ENCODE assay signal across 33 mouse cellular contexts in the genomic region with DNA sequence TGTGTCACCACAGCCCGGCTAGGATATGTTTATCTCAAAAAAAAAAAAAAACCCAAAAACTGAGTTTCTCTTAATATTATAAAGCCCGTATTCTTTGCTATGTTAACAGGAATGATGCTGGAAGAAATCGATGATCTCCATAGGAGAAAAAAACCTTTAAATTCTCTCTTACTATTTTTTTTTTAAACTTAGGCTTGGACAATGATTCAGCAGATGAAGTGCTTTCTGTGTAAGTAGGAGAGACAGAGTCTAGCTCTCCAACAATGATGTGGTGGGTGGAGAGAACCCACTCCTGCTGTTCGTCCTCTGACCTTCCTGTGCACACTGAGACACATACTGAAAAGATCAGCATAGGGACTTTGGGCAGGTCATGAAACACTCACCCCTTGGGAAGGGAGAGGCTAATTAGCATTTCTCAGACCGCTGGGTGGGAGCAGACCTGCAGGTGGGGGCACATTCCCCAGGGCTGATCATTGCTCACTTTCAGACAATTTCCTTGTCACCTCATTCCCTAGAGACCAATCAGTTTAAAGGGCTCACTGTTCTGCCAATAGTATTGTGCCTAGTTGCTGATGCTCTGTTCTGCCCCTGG. TPM values are rescaled to one million over a fixed set of nuclear protein-coding genes. Genes with fewer than 3 reads are reported as not detected.
A peak's percentile ranks its signal among the peaks of the same experiment; 100 is the strongest.
DNase-seq lines count a peak whose midpoint lies in the region; ATAC-seq and TF ChIP-seq lines count a peak whose summit lies in the region.
"Had no signal": no experiment of that assay in that cellular context is flagged by ENCODE, and none has a peak within 500 bp of the region (broad histone marks: within the 10 kb centered on the region; RNA-seq: fewer than 3 reads in every experiment).

No protein-coding gene starts in this region.

- ATAC-seq in forebrain, embryonic 12.5 days (ENCODE audit: low FRiP score): no peak
- ATAC-seq: activated CD4-positive, CD25-positive, alpha-beta regulatory T cell, adult 4 months; forebrain, embryonic 13.5 days; forebrain, embryonic 16.5 days; hindbrain, postnatal 0 days; inflammation-experienced regulatory T-cells, adult 6 months; intestine, embryonic 16.5 days; Patski had no signal

- no peak for TF ChIP-seq POLR2A in CH12.LX (IDR thresholded peaks at IDR 0.05; ENCODE audit: low read depth, low read length)
- TF ChIP-seq POLR2A in ES-Bruce4 (IDR thresholded peaks at IDR 0.05; ENCODE audit: insufficient read depth, low read length): no peak

- in situ Hi-C loops in CH12.LX (cut with MboI; ENCODE audit: low pct_ligation_motif_present, low pct_unique_long_range_greater_than_20kb, low sequenced_read_pairs): no loop called here

- 70% methylated on average over 5 of the region's 5 CpGs for WGBS in forebrain, embryonic 12.5 days
- WGBS in limb, embryonic 10.5 days: 76% methylated on average over 5 of the region's 5 CpGs

- no peak for TF ChIP-seq EP300 in CH12.LX (IDR thresholded peaks at IDR 0.05; ENCODE audit: low read length)
- peak; percentile 86 for TF ChIP-seq EP300 in ES-Bruce4 (IDR thresholded peaks at IDR 0.05; ENCODE audit: insufficient read depth, low read depth, low read length)

- H3K36me3 ChIP-seq in CH12.LX (replicated peaks in 1 of 2; ENCODE audit: control insufficient read depth in 1 of 2, insufficient read depth in 1 of 2, low read length in 1 of 2) (no peaks in the 10 kb centered on the region), ES-Bruce4 (ENCODE audit: control insufficient read depth, insufficient read depth, low read length, poor library complexity, severe bottlenecking) (no peaks in the 10 kb centered on the region)
- H3K36me3 ChIP-seq in forebrain, embryonic 12.5 days (replicated peaks): no peaks in the 10 kb centered on the region
- H3K36me3 ChIP-seq in limb, embryonic 10.5 days: no peaks in the 10 kb centered on the region
- H3K36me3 ChIP-seq: embryonic facial prominence, embryonic 10.5 days; embryonic facial prominence, embryonic 13.5 days; heart, embryonic 10.5 days; heart, embryonic 13.5 days had no signal

- no peaks in the 10 kb centered on the region for H3K9me3 ChIP-seq in CH12.LX (replicated peaks; ENCODE audit: low read length)
- peaks cover 5% of the 10 kb centered on the region for H3K9me3 ChIP-seq in ES-Bruce4 (replicated peaks; ENCODE audit: control insufficient read depth, insufficient read depth, low read length, poor library complexity, severe bottlenecking)
- no peaks in the 10 kb centered on the region for H3K9me3 ChIP-seq in forebrain, embryonic 12.5 days
- no peaks in the 10 kb centered on the region for H3K9me3 ChIP-seq in limb, embryonic 10.5 days (replicated peaks)
- H3K9me3 ChIP-seq: embryonic facial prominence, embryonic 10.5 days; embryonic facial prominence, embryonic 13.5 days; forebrain, embryonic 13.5 days; heart, embryonic 10.5 days; heart, embryonic 13.5 days had no signal

- H3K4me2 ChIP-seq in CH12.LX (ENCODE audit: insufficient read depth, low read depth, poor library complexity, severe bottlenecking): no peak overlapping the region
- no peak overlapping the region for H3K4me2 ChIP-seq in forebrain, embryonic 12.5 days
- H3K4me2 ChIP-seq: embryonic facial prominence, embryonic 13.5 days; forebrain, embryonic 13.5 days; heart, embryonic 13.5 days; hindbrain, embryonic 14.5 days had no signal

- H3K9ac ChIP-seq in CH12.LX (ENCODE audit: insufficient read depth, low read depth) (no peak overlapping the region), ES-Bruce4 (ENCODE audit: low read depth, poor library complexity, severe bottlenecking) (no peak overlapping the region)
- no peak overlapping the region for H3K9ac ChIP-seq in forebrain, embryonic 12.5 days
- H3K9ac ChIP-seq: embryonic facial prominence, embryonic 13.5 days; forebrain, embryonic 13.5 days; heart, embryonic 13.5 days; hindbrain, embryonic 14.5 days had no signal

- H3K27ac ChIP-seq in CH12.LX (ENCODE audit: insufficient read depth, low read depth) (no peak overlapping the region), ES-Bruce4 (ENCODE audit: insufficient read depth, low read length) (peak overlapping the region; percentile 91)
- no peak overlapping the region for H3K27ac ChIP-seq in forebrain, embryonic 12.5 days
- no peak overlapping the region for H3K27ac ChIP-seq in limb, embryonic 10.5 days
- H3K27ac ChIP-seq: embryonic facial prominence, embryonic 10.5 days; embryonic facial prominence, embryonic 13.5 days; forebrain, embryonic 13.5 days; gastrocnemius, adult 2 months; heart, embryonic 10.5 days; heart, embryonic 13.5 days; hindbrain, embryonic 14.5 days; hindbrain, postnatal 0 days had no signal

- peaks cover 0 to 12% of the 10 kb centered on the region in 2 experiments; a peak in 1 of 4 replicates for H3K4me1 ChIP-seq in CH12.LX (ENCODE audit: control insufficient read depth in 1 of 2, insufficient read depth in 2 of 2)
- H3K4me1 ChIP-seq in ES-Bruce4 (ENCODE audit: control insufficient read depth, insufficient read depth, low read length): peaks cover 4% of the 10 kb centered on the region
- H3K4me1 ChIP-seq in forebrain, embryonic 12.5 days: no peaks in the 10 kb centered on the region
- peaks cover 12% of the 10 kb centered on the region for H3K4me1 ChIP-seq in limb, embryonic 10.5 days
- H3K4me1 ChIP-seq: embryonic facial prominence, embryonic 10.5 days; embryonic facial prominence, embryonic 13.5 days; forebrain, embryonic 13.5 days had no signal

- dilution Hi-C loops in CH12.LX (cut with MboI; ENCODE audit: extremely low pct_ligation_motif_present, extremely low pct_unique_long_range_greater_than_20kb, low sequenced_read_pairs): no loop called here

- peak; percentile 55 for DNase-seq in CH12.LX (ENCODE audit: extremely low read depth)
- peak; percentile 5 for DNase-seq in Muller cell, postnatal 12 days (ENCODE audit: inconsistent ontology term)
- DNase-seq in thymus, adult 18-20 months: no peak
- no peak for DNase-seq in limb, embryonic 10.5 days (ENCODE audit: low spot score)
- DNase-seq: adrenal gland, adult 8-10 months; adrenal gland, postnatal 25 days; B cell, adult 2 months; cerebellum, adult 11-12 months; cerebellum, adult 8-10 months; cerebellum, postnatal 10 days; cerebellum, postnatal 36 days; embryo, embryonic 11 days; gastrocnemius, adult 2 months; gastrocnemius, postnatal 14 days; heart, adult 18-20 months; heart, postnatal 14 days; heart, postnatal 4 days; kidney, adult 18-20 months had no signal

- H3K4me3 ChIP-seq in CH12.LX (replicated peaks in 1 of 3; ENCODE audit: low read depth in 2 of 3, low read length in 2 of 3, poor library complexity in 1 of 3): no peak overlapping the region
- no peak overlapping the region for H3K4me3 ChIP-seq in ES-Bruce4 (ENCODE audit: low read depth, low read length)
- H3K4me3 ChIP-seq in forebrain, embryonic 12.5 days (replicated peaks): no peak overlapping the region
- no peak overlapping the region for H3K4me3 ChIP-seq in limb, embryonic 10.5 days
- H3K4me3 ChIP-seq: embryonic facial prominence, embryonic 10.5 days; embryonic facial prominence, embryonic 13.5 days; erythroblast, embryonic 14.5 days; forebrain, embryonic 13.5 days; gastrocnemius, adult 2 months; heart, embryonic 10.5 days; heart, embryonic 13.5 days had no signal

- no peak for TF ChIP-seq RAD21 in CH12.LX (IDR thresholded peaks at IDR 0.05; ENCODE audit: low read depth, low read length)

- TF ChIP-seq CTCF in CH12.LX (conservative IDR thresholded peaks at IDR 0.05 in 1 of 2, IDR thresholded peaks at IDR 0.05 in 1 of 2; ENCODE audit: low read depth in 2 of 2, low read length in 2 of 2) (no peak), ES-Bruce4 (IDR thresholded peaks at IDR 0.05; ENCODE audit: low read depth, low read length) (no peak)

- no peaks in the 10 kb centered on the region for H3K79me2 ChIP-seq in CH12.LX (replicated peaks; ENCODE audit: control insufficient read depth, extremely low read depth, insufficient read depth, poor library complexity, severe bottlenecking)

- H3K27me3 ChIP-seq in CH12.LX (replicated peaks): no peaks in the 10 kb centered on the region
- H3K27me3 ChIP-seq in ES-Bruce4 (ENCODE audit: control insufficient read depth, insufficient read depth, low read length, poor library complexity, severe bottlenecking): no peaks in the 10 kb centered on the region
- H3K27me3 ChIP-seq in forebrain, embryonic 12.5 days: no peaks in the 10 kb centered on the region
- no peaks in the 10 kb centered on the region for H3K27me3 ChIP-seq in limb, embryonic 10.5 days (ENCODE audit: low read depth, poor library complexity, severe bottlenecking)
- H3K27me3 ChIP-seq: embryonic facial prominence, embryonic 13.5 days; forebrain, embryonic 13.5 days; heart, embryonic 13.5 days; Patski had no signal

TF ChIP-seq in CH12.LX, 34 proteins besides CTCF, POLR2A, EP300 and RAD21:
- TF ChIP-seq ZC3H11A (IDR thresholded peaks at IDR 0.05; ENCODE audit: low read depth, low read length) (no peak), SMC3 (IDR thresholded peaks at IDR 0.05; ENCODE audit: low read depth, low read length) (no peak), ELF1 (IDR thresholded peaks at IDR 0.05; ENCODE audit: low read depth, low read length) (no peak), KAT2A (IDR thresholded peaks at IDR 0.05; ENCODE audit: insufficient replicate concordance, low read length) (no peak), IRF4 (IDR thresholded peaks at IDR 0.05; ENCODE audit: low read depth, low read length) (0 out of 2 replicates have a peak, but pooled peaks have one; percentile 6), ZMIZ1 (IDR thresholded peaks at IDR 0.05; ENCODE audit: low read depth, low read length) (no peak), GABPA (IDR thresholded peaks at IDR 0.05; ENCODE audit: insufficient replicate concordance, low read depth, low read length) (no peak), CHD1 (IDR thresholded peaks at IDR 0.05; ENCODE audit: low read depth, low read length) (no peak), MAZ (IDR thresholded peaks at IDR 0.05; ENCODE audit: low read depth, low read length) (peak; percentile 36; the same call in 1 of the 2 replicates)

RNA-seq across cellular contexts. Expression of gene Mypn, which starts 21.5 kb away (rescaled TPM):
- total RNA-seq in CH12.LX (2012; rRNA removed): 0.08 and 0.17 TPM in 2 replicates
- 0.39 and 0.47 TPM in 2 replicates for total RNA-seq in CH12.LX (2014; rRNA removed)
- 0.46 and 0.81 TPM in 2 replicates for polyA plus RNA-seq in CH12.LX (2012; ENCODE audit: insufficient read length, low read depth)
- polyA plus RNA-seq in ES-Bruce4 (2011; ENCODE audit: insufficient read depth, insufficient read length, low read depth, missing spikeins): 0.66 and 0.81 TPM in 2 replicates
- not detected in 2 replicates for polyA plus RNA-seq in forebrain, embryonic 12.5 days (2016; fragmentation: Nextera tagmentation; extraction: Ambion mirVana)
- 0.19 and 0.25 TPM in 2 replicates for polyA plus RNA-seq in limb, embryonic 10.5 days (2016; fragmentation: Nextera tagmentation; extraction: Ambion mirVana)
- polyA plus RNA-seq: embryonic facial prominence, embryonic 10.5 days; erythroblast, embryonic 14.5 days; forebrain, embryonic 13.5 days; inflammation-experienced regulatory T-cells, adult 6 months; intestine, embryonic 16.5 days; Patski had no signal

Comparison
In these comparisons a context has a peak if more than half of its experiments do, and no peak if none do; other contexts are left out.
1. DNase-seq: peak in CH12.LX (single experiment) and Muller cell, postnatal 12 days (single experiment); none in thymus, adult 18-20 months (0 of 2) and limb, embryonic 10.5 days (single experiment).